Mouse (Mus musculus) midbrain, embryonic 11.5 days (tissue): Measurements from ENCODE around the gene Gm17416. TPM values are rescaled to one million over a fixed set of nuclear protein-coding genes. Genes with fewer than 3 reads are reported as not detected.

Source experiments
- ATAC-seq: fragments of 200-750 bp; cut with Nextera tagmentation; 2 replicates; pipeline ENCODE4 v1.8.0; 2017; ENCODE audit warnings: moderate TSS enrichment, moderate library complexity; ENCODE audit not compliant: low FRiP score
- DNase-seq: peaks from one replicate; pipeline ENCODE4 v3.0.0; 2015; ENCODE audit warnings: low spot score; ENCODE audit errors: missing footprints
- H3K27ac ChIP-seq: fragments of 300-500 bp; sonication (generic); 2 replicates; pipeline ENCODE4 v1.5.1; 2014; ENCODE audit warnings: low read depth, low read length
- H3K27me3 ChIP-seq: fragments of 300-500 bp; sonication (generic); 2 replicates; pipeline ENCODE4 v1.6.1; 2014; ENCODE audit warnings: mild to moderate bottlenecking, low read length, moderate library complexity, mixed read lengths; ENCODE audit not compliant: control insufficient read depth, insufficient read depth
- H3K36me3 ChIP-seq: fragments of 300-500 bp; sonication (generic); 2 replicates; pipeline ENCODE4 v1.6.1; 2014; ENCODE audit warnings: mild to moderate bottlenecking, low read length, moderate library complexity, mixed read lengths; ENCODE audit not compliant: control insufficient read depth, insufficient read depth
- H3K4me1 ChIP-seq: fragments of 300-500 bp; sonication (generic); 2 replicates; pipeline ENCODE4 v1.6.1; 2014; ENCODE audit warnings: low read length; ENCODE audit not compliant: control insufficient read depth, insufficient read depth
- H3K4me2 ChIP-seq: fragments of 300-500 bp; sonication (generic); 2 replicates; pipeline ENCODE4 v1.6.1; 2014; ENCODE audit warnings: mild to moderate bottlenecking, moderate library complexity
- H3K4me3 ChIP-seq: fragments of 300-500 bp; sonication (generic); 2 replicates; pipeline ENCODE4 v1.5.1; 2014; ENCODE audit warnings: low read depth, low read length
- H3K9ac ChIP-seq: fragments of 300-500 bp; sonication (generic); 2 replicates; pipeline ENCODE4 v1.6.1; 2014; ENCODE audit warnings: low read length
- H3K9me3 ChIP-seq: fragments of 300-500 bp; sonication (generic); 2 replicates; pipeline ENCODE4 v1.6.1; 2016; ENCODE audit warnings: low read length; ENCODE audit not compliant: control insufficient read depth
- WGBS: fragments of 180-500 bp; shearing (Covaris S2); extraction: QIAGEN DNeasy Blood & Tissue Kit; methylation state at CpG from one replicate; pipeline ENCODE4 v1.1.7; 2014; 5-methylcytosine and 5-hydroxymethylcytosine counted together
- polyA plus RNA-seq: library from polyadenylated mRNA; unstranded; fragments of >200 nt; fragmentation: Nextera tagmentation; extraction: Ambion mirVana; gene quantifications from 2 replicates; pipeline ENCODE4 v1.2.1, GENCODE M21; 2014

Gene Gm17416
- polyA plus RNA-seq, 1 experiment from 2014 or later, result not detected

DNA sequence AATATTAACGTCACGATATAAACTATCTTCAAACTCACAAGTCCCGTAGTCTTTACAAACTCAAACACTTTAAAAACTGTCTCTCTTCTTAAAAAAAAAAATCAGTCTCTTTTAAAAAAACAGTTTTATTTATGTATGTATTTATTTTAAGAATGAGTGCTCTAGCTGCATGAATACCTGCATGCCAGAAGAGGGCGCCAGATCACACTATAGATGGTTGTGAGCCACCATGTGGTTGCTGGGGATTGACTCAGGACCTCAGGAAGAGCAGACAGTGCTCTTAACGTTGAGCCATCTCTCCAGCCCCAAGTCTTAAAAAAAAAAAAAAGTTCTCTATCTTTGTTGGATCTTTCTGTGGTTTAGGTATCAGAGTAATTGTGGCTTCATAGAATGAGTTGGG lies 48.2 kb downstream of the Gm17416 start:
- 54% methylated on average over 5 of the region's 5 CpGs for WGBS
- Histone ChIP-seq H3K4me3 (no peak overlapping the region), H3K9me3 (no peaks in the 10 kb centered on the region), H3K27ac (no peak overlapping the region), H3K4me1 (no peaks in the 10 kb centered on the region), H3K4me2 (no peak overlapping the region), H3K9ac (no peak overlapping the region), H3K27me3 (no peaks in the 10 kb centered on the region), H3K36me3 (no peaks in the 10 kb centered on the region)
- ATAC-seq, result no peak
- no peak for DNase-seq

Other genes starting within 250 kb of the Gm17416 start
- 62.0 and 70.1 TPM in 2 replicates for gene Rbck1, start 236.7 kb upstream of the Gm17416 start, polyA plus RNA-seq
- 1.1 and 1.2 TPM in 2 replicates for gene Trib3, start 225.3 kb upstream of the Gm17416 start, polyA plus RNA-seq
- 5.3 and 6.2 TPM in 2 replicates for gene Nrsn2, start 192.7 kb upstream of the Gm17416 start, polyA plus RNA-seq
- gene Sox12, start 171.3 kb upstream of the Gm17416 start, polyA plus RNA-seq, result 16.9 and 17.8 TPM in 2 replicates
- 52.0 and 55.0 TPM in 2 replicates for gene Zcchc3, start 154.3 kb upstream of the Gm17416 start, polyA plus RNA-seq
- 0.40 and 0.93 TPM in 2 replicates for gene 6820408C15Rik, start 153.8 kb upstream of the Gm17416 start, polyA plus RNA-seq
- not detected in 2 replicates for gene Defb23, start 104.7 kb upstream of the Gm17416 start, polyA plus RNA-seq
- gene Defb20, start 92.3 kb upstream of the Gm17416 start, polyA plus RNA-seq, result not detected in 2 replicates
- gene Defb22, start 79.2 kb upstream of the Gm17416 start, polyA plus RNA-seq, result not detected in 2 replicates
- not detected in 2 replicates for gene Defb26, start 57.6 kb upstream of the Gm17416 start, polyA plus RNA-seq
- not detected in 2 replicates for gene Defb28, start 51.1 kb upstream of the Gm17416 start, polyA plus RNA-seq
- not detected in 2 replicates for gene Defb29, start 29.2 kb upstream of the Gm17416 start, polyA plus RNA-seq
- gene Defb21, start 3.4 kb downstream of the Gm17416 start, polyA plus RNA-seq, result not detected in 2 replicates
- gene Defb19, start 11.0 kb downstream of the Gm17416 start, polyA plus RNA-seq, result not detected in 2 replicates
- gene Defb45, start 30.1 kb downstream of the Gm17416 start, polyA plus RNA-seq, result not detected in 2 replicates
- gene Defb36, start 35.0 kb downstream of the Gm17416 start, polyA plus RNA-seq, result not detected in 2 replicates
- gene Defb25, start 53.7 kb downstream of the Gm17416 start, polyA plus RNA-seq, result not detected in 2 replicates
- gene Rem1, start 57.6 kb downstream of the Gm17416 start, polyA plus RNA-seq, result 0.18 and 0.22 TPM in 2 replicates
- 117 and 119 TPM in 2 replicates for gene H13, start 100.1 kb downstream of the Gm17416 start, polyA plus RNA-seq
- gene Mcts2, start 117.7 kb downstream of the Gm17416 start, polyA plus RNA-seq, result 43.4 and 48.6 TPM in 2 replicates
- gene Id1, start 166.9 kb downstream of the Gm17416 start, polyA plus RNA-seq, result 66.0 and 70.7 TPM in 2 replicates
- gene Cox4i2, start 184.8 kb downstream of the Gm17416 start, polyA plus RNA-seq, result 2.8 and 3.7 TPM in 2 replicates